Mouse (Mus musculus) limb, embryonic 11.5 days (tissue): Measurements from ENCODE around the gene Ergic1. TPM values are rescaled to one million over a fixed set of nuclear protein-coding genes. Genes with fewer than 3 reads are reported as not detected.

Source experiments
- ATAC-seq: fragments of 200-750 bp; cut with Nextera tagmentation; 2 replicates; pipeline ENCODE4 v1.8.0; 2017; ENCODE audit warnings: low read depth; ENCODE audit not compliant: insufficient number of reproducible peaks, low FRiP score, low TSS enrichment
- DNase-seq: peaks from one replicate; pipeline ENCODE4 v3.0.0-alpha.2; 2015; ENCODE audit warnings: low spot score
- H3K27ac ChIP-seq: fragments of 300-500 bp; sonication (generic); replicated peaks from 2 replicates; pipeline ENCODE4 v1.5.1; 2014; ENCODE audit warnings: low read depth, mild to moderate bottlenecking, low read length
- H3K27me3 ChIP-seq: fragments of 300-500 bp; sonication (generic); 2 replicates; pipeline ENCODE4 v1.6.1; 2014; ENCODE audit warnings: mild to moderate bottlenecking, low read length, mixed read lengths; ENCODE audit not compliant: control insufficient read depth, insufficient read depth
- H3K36me3 ChIP-seq: fragments of 300-500 bp; sonication (generic); 2 replicates; pipeline ENCODE4 v1.6.1; 2014; ENCODE audit warnings: mild to moderate bottlenecking, low read length, moderate library complexity, mixed read lengths; ENCODE audit not compliant: control insufficient read depth, insufficient read depth
- H3K4me1 ChIP-seq: fragments of 300-500 bp; sonication (generic); 2 replicates; pipeline ENCODE4 v1.6.1; 2014; ENCODE audit warnings: low read length, mixed read lengths; ENCODE audit not compliant: control insufficient read depth, insufficient read depth
- H3K4me2 ChIP-seq: fragments of 300-500 bp; sonication (generic); 2 replicates; pipeline ENCODE4 v1.6.1; 2014; ENCODE audit warnings: low read depth, mild to moderate bottlenecking, moderate library complexity; ENCODE audit not compliant: severe bottlenecking
- H3K4me3 ChIP-seq: fragments of 300-500 bp; sonication (generic); 2 replicates; pipeline ENCODE4 v1.5.1; 2014; ENCODE audit warnings: low read depth, low read length
- H3K9ac ChIP-seq: fragments of 300-500 bp; sonication (generic); 2 replicates; pipeline ENCODE4 v1.6.1; 2014; ENCODE audit warnings: mild to moderate bottlenecking, low read length
- H3K9me3 ChIP-seq: fragments of 300-500 bp; sonication (generic); 2 replicates; pipeline ENCODE4 v1.6.1; 2016; ENCODE audit warnings: low read length; ENCODE audit not compliant: control insufficient read depth
- WGBS: fragments of 180-500 bp; shearing (Covaris S2); extraction: QIAGEN DNeasy Blood & Tissue Kit; methylation state at CpG from one replicate; pipeline ENCODE4 v1.1.7; 2014; 5-methylcytosine and 5-hydroxymethylcytosine counted together
- polyA plus RNA-seq: library from polyadenylated mRNA; unstranded; fragments of >200 nt; fragmentation: Nextera tagmentation; extraction: Ambion mirVana; gene quantifications from 2 replicates; pipeline ENCODE4 v1.2.1, GENCODE M21; 2014

Gene Ergic1
- polyA plus RNA-seq, 1 experiment from 2014 or later: 143 TPM

GRCm38 (mm10) chr17:26634539-26634938 lies 73.2 kb downstream of the Ergic1 start:
- no peak for DNase-seq
- 93% methylated on average over 7 of the region's 7 CpGs for WGBS

GRCm38 (mm10) chr17:26635951-26636350 lies 74.7 kb downstream of the Ergic1 start:
- DNase-seq: no peak
- 88% methylated on average over 7 of the region's 7 CpGs for WGBS
- Histone ChIP-seq H3K9ac (no peak overlapping the region), H3K4me2 (no peak overlapping the region), H3K27me3 (no peaks in the 10 kb centered on the region), H3K36me3 (peaks cover 15% of the 10 kb centered on the region; the same call in 1 of the 2 replicates), H3K9me3 (no peaks in the 10 kb centered on the region), H3K4me1 (no peaks in the 10 kb centered on the region), H3K4me3 (no peak overlapping the region), H3K27ac (no peak overlapping the region)
- ATAC-seq: no peak

More at GRCm38 (mm10) chr17:26634539-26634938, 73.2 kb downstream of the Ergic1 start:
- Histone ChIP-seq H3K4me3 (no peak overlapping the region), H3K27me3 (no peaks in the 10 kb centered on the region), H3K9ac (no peak overlapping the region), H3K4me2 (no peak overlapping the region), H3K36me3 (peaks cover 17% of the 10 kb centered on the region; the same call in 1 of the 2 replicates), H3K4me1 (no peaks in the 10 kb centered on the region), H3K27ac (no peak overlapping the region), H3K9me3 (no peaks in the 10 kb centered on the region)
- no peak for ATAC-seq

- no peak overlapping the region for H3K9ac ChIP-seq
These were observed 76.6 kb downstream of the Ergic1 start for GRCm38 (mm10) chr17:26637851-26638250.

GRCm38 (mm10) chr17:26638655-26639054 lies 77.4 kb downstream of the Ergic1 start:
- H3K9ac ChIP-seq: no peak overlapping the region
- no peak overlapping the region for H3K27ac ChIP-seq
- H3K9me3 ChIP-seq: no peaks in the 10 kb centered on the region
- H3K4me1 ChIP-seq: no peaks in the 10 kb centered on the region
- H3K4me2 ChIP-seq: no peak overlapping the region
- peak; percentile 84 for DNase-seq
- no peaks in the 10 kb centered on the region for H3K27me3 ChIP-seq
- 35% methylated on average over 7 of the region's 7 CpGs for WGBS
- no peak for ATAC-seq
- no peak overlapping the region for H3K4me3 ChIP-seq
- H3K36me3 ChIP-seq: peaks cover 28% of the 10 kb centered on the region

More at GRCm38 (mm10) chr17:26637851-26638250, 76.6 kb downstream of the Ergic1 start:
- Histone ChIP-seq H3K36me3 (peaks cover 26% of the 10 kb centered on the region), H3K4me3 (no peak overlapping the region), H3K27ac (no peak overlapping the region), H3K4me1 (no peaks in the 10 kb centered on the region), H3K27me3 (no peaks in the 10 kb centered on the region), H3K4me2 (no peak overlapping the region), H3K9me3 (no peaks in the 10 kb centered on the region)
- WGBS: 72% methylated on average over 4 of the region's 4 CpGs
- no peak for DNase-seq
- no peak for ATAC-seq

GRCm38 (mm10) chr17:26639791-26640190 lies 78.5 kb downstream of the Ergic1 start:
- H3K4me1 ChIP-seq: no peaks in the 10 kb centered on the region
- no peak for ATAC-seq
- no peak overlapping the region for H3K27ac ChIP-seq
- H3K4me3 ChIP-seq: no peak overlapping the region
- no peaks in the 10 kb centered on the region for H3K27me3 ChIP-seq
- H3K4me2 ChIP-seq: no peak overlapping the region
- no peaks in the 10 kb centered on the region for H3K9me3 ChIP-seq
- 95% methylated on average over 2 of the region's 2 CpGs for WGBS
- H3K9ac ChIP-seq: no peak overlapping the region
- no peak for DNase-seq
- H3K36me3 ChIP-seq: peaks cover 31% of the 10 kb centered on the region

GRCm38 (mm10) chr17:26640286-26640740 lies 79.0 kb downstream of the Ergic1 start:
- no peaks in the 10 kb centered on the region for H3K9me3 ChIP-seq
- H3K4me1 ChIP-seq: no peaks in the 10 kb centered on the region
- WGBS: 90% methylated on average over 3 of the region's 3 CpGs
- ATAC-seq: no peak
- no peak overlapping the region for H3K27ac ChIP-seq
- no peak overlapping the region for H3K9ac ChIP-seq
- no peak for DNase-seq
- no peak overlapping the region for H3K4me3 ChIP-seq
- H3K27me3 ChIP-seq: no peaks in the 10 kb centered on the region
- peaks cover 31% of the 10 kb centered on the region for H3K36me3 ChIP-seq
- H3K4me2 ChIP-seq: no peak overlapping the region

- ATAC-seq: no peak
- H3K4me3 ChIP-seq: no peak overlapping the region
- WGBS: 95% methylated on average over 8 of the region's 8 CpGs
- no peaks in the 10 kb centered on the region for H3K27me3 ChIP-seq
- no peaks in the 10 kb centered on the region for H3K4me1 ChIP-seq
- no peak overlapping the region for H3K27ac ChIP-seq
- no peak for DNase-seq
- peaks cover 29% of the 10 kb centered on the region for H3K36me3 ChIP-seq
- no peak overlapping the region for H3K9ac ChIP-seq
- H3K4me2 ChIP-seq: no peak overlapping the region
- H3K9me3 ChIP-seq: no peaks in the 10 kb centered on the region
These were observed 82.2 kb downstream of the Ergic1 start for GRCm38 (mm10) chr17:26643456-26643855.

GRCm38 (mm10) chr17:26643993-26644392 lies 82.7 kb downstream of the Ergic1 start:
- H3K4me2 ChIP-seq: no peak overlapping the region
- DNase-seq (no peak), ATAC-seq (no peak)
- no peak overlapping the region for H3K4me3 ChIP-seq
- H3K9me3 ChIP-seq: no peaks in the 10 kb centered on the region
- H3K4me1 ChIP-seq: no peaks in the 10 kb centered on the region
- H3K9ac ChIP-seq: no peak overlapping the region
- H3K36me3 ChIP-seq: peaks cover 29% of the 10 kb centered on the region
- no peaks in the 10 kb centered on the region for H3K27me3 ChIP-seq
- no peak overlapping the region for H3K27ac ChIP-seq
- 98% methylated on average over 2 of the region's 2 CpGs for WGBS
